Mouse (Mus musculus) limb, embryonic 14.5 days (tissue): ENCODE measurements at regions not wholly inside any gene's neighbourhood (a gene's known extent, or its start where the extent isn't known, plus 50 kb on each side); places are given as distances from the start of the nearest gene placed in this dataset.

ENCODE experiments used
- ATAC-seq: fragments of 200-750 bp; cut with Nextera tagmentation; 2 replicates; pipeline ENCODE4 v1.8.0; 2017; ENCODE audit warnings: low read depth, moderate number of reproducible peaks, moderate TSS enrichment; ENCODE audit not compliant: low FRiP score
- DNase-seq: peaks from one replicate; pipeline ENCODE4 v3.0.0-alpha.2; 2015; ENCODE audit warnings: low spot score
- H3K27ac ChIP-seq: fragments of 300-500 bp; sonication (generic); replicated peaks from 2 replicates; pipeline ENCODE4 v1.5.1; 2014; ENCODE audit warnings: low read depth, mild to moderate bottlenecking, low read length, moderate library complexity, mixed read lengths
- H3K27me3 ChIP-seq: fragments of 300-500 bp; sonication (generic); 2 replicates; pipeline ENCODE4 v1.6.1; 2014; ENCODE audit warnings: low read length, mixed read lengths; ENCODE audit not compliant: control insufficient read depth, insufficient read depth
- H3K36me3 ChIP-seq: fragments of 300-500 bp; sonication (generic); 2 replicates; pipeline ENCODE4 v1.6.1; 2014; ENCODE audit warnings: mild to moderate bottlenecking, low read length, moderate library complexity, mixed read lengths; ENCODE audit not compliant: control insufficient read depth, insufficient read depth
- H3K4me1 ChIP-seq: fragments of 300-500 bp; sonication (generic); 2 replicates; pipeline ENCODE4 v1.6.1; 2014; ENCODE audit warnings: antibody characterized with exemption, low read length, mixed read lengths; ENCODE audit not compliant: control insufficient read depth, insufficient read depth
- H3K4me2 ChIP-seq: fragments of 300-500 bp; sonication (generic); replicated peaks from 2 replicates; pipeline ENCODE4 v1.6.1; 2014; ENCODE audit warnings: low read depth, mild to moderate bottlenecking, low read length, moderate library complexity; ENCODE audit not compliant: severe bottlenecking
- H3K4me3 ChIP-seq: fragments of 300-500 bp; sonication (generic); replicated peaks from 2 replicates; pipeline ENCODE4 v1.5.1; 2014; ENCODE audit warnings: low read length
- H3K9ac ChIP-seq: fragments of 300-500 bp; sonication (generic); 2 replicates; pipeline ENCODE4 v1.6.1; 2014; ENCODE audit warnings: mild to moderate bottlenecking, low read depth, low read length, moderate library complexity; ENCODE audit not compliant: severe bottlenecking
- H3K9me3 ChIP-seq: fragments of 300-500 bp; sonication (generic); 2 replicates; pipeline ENCODE4 v1.6.1; 2016; ENCODE audit warnings: low read length; ENCODE audit not compliant: control insufficient read depth
- POLR2A ChIP-seq: fragments of 200-500 bp; IDR thresholded peaks from 2 replicates; pipeline ENCODE4 v1.8.0; 2012; ENCODE audit warnings: inconsistent platforms, mild to moderate bottlenecking, moderate library complexity, borderline replicate concordance; ENCODE audit not compliant: insufficient read depth, insufficient read length; ENCODE audit errors: extremely low read depth
- WGBS: fragments of 180-500 bp; shearing (Covaris S2); extraction: QIAGEN DNeasy Blood & Tissue Kit; methylation state at CpG from one replicate; pipeline ENCODE4 v1.1.7; 2014; 5-methylcytosine and 5-hydroxymethylcytosine counted together

GRCm38 (mm10) chr4:74466081-74466480, 223.8 kb downstream of the Kdm4c start:
- 64% methylated on average over 3 of the region's 3 CpGs for WGBS
- TF ChIP-seq POLR2A = no peak
- no peak for ATAC-seq
- no peaks in the 10 kb centered on the region; the same call in 1 of the 2 replicates for H3K4me1 ChIP-seq
- H3K27me3 ChIP-seq = no peaks in the 10 kb centered on the region
- H3K4me2 ChIP-seq = no peak overlapping the region
- no peaks in the 10 kb centered on the region for H3K9me3 ChIP-seq
- no peak overlapping the region for H3K9ac ChIP-seq
- no peaks in the 10 kb centered on the region for H3K36me3 ChIP-seq
- no peak overlapping the region for H3K4me3 ChIP-seq
- no peak for DNase-seq
- H3K27ac ChIP-seq = no peak overlapping the region

- no peak overlapping the region for H3K4me3 ChIP-seq
- H3K9ac ChIP-seq = no peak overlapping the region
- no peak overlapping the region for H3K27ac ChIP-seq
- no peaks in the 10 kb centered on the region for H3K36me3 ChIP-seq
- ATAC-seq (no peak), DNase-seq (no peak)
- H3K27me3 ChIP-seq = no peaks in the 10 kb centered on the region
- WGBS = 79% methylated on average over 5 of the region's 5 CpGs
- TF ChIP-seq POLR2A = no peak
- H3K4me1 ChIP-seq = no peaks in the 10 kb centered on the region
- H3K4me2 ChIP-seq = no peak overlapping the region
- no peaks in the 10 kb centered on the region for H3K9me3 ChIP-seq
Measured at GRCm38 (mm10) chr4:74512489-74512888, 270.2 kb downstream of the Kdm4c start.

- Histone ChIP-seq H3K4me1 (no peaks in the 10 kb centered on the region), H3K9me3 (no peaks in the 10 kb centered on the region), H3K4me3 (no peak overlapping the region), H3K27me3 (no peaks in the 10 kb centered on the region), H3K36me3 (no peaks in the 10 kb centered on the region), H3K9ac (no peak overlapping the region), H3K4me2 (no peak overlapping the region), H3K27ac (no peak overlapping the region)
- ATAC-seq (no peak), DNase-seq (no peak)
- WGBS = 88% methylated on average over 1 of the region's 1 CpGs
- TF ChIP-seq POLR2A = no peak
Measured at GRCm38 (mm10) chr4:74553888-74554287, 311.6 kb downstream of the Kdm4c start.

GRCm38 (mm10) chr4:74563565-74563964, 321.3 kb downstream of the Kdm4c start:
- H3K36me3 ChIP-seq = no peaks in the 10 kb centered on the region
- ATAC-seq (no peak), DNase-seq (peak; percentile 73)
- H3K4me1 ChIP-seq = no peaks in the 10 kb centered on the region
- WGBS = 20% methylated on average over 2 of the region's 2 CpGs
- no peak for TF ChIP-seq POLR2A
- H3K9ac ChIP-seq = no peak overlapping the region
- no peak overlapping the region for H3K4me3 ChIP-seq
- no peak overlapping the region for H3K4me2 ChIP-seq
- no peaks in the 10 kb centered on the region for H3K27me3 ChIP-seq
- H3K9me3 ChIP-seq = no peaks in the 10 kb centered on the region
- H3K27ac ChIP-seq = no peak overlapping the region

- Histone ChIP-seq H3K27ac (no peak overlapping the region), H3K36me3 (no peaks in the 10 kb centered on the region), H3K4me3 (no peak overlapping the region), H3K4me1 (no peaks in the 10 kb centered on the region), H3K9ac (no peak overlapping the region), H3K4me2 (no peak overlapping the region), H3K27me3 (no peaks in the 10 kb centered on the region), H3K9me3 (no peaks in the 10 kb centered on the region)
- whole genome bisulfite sequencing = 82% methylated on average over 1 of the region's 1 CpGs
- no peak for TF ChIP-seq POLR2A
- DNase-seq (no peak), ATAC-seq (no peak)
Measured at GRCm38 (mm10) chr4:74586400-74586799, 344.1 kb downstream of the Kdm4c start.

- DNase-seq (no peak), ATAC-seq (no peak)
- H3K4me3 ChIP-seq = no peak overlapping the region
- no peaks in the 10 kb centered on the region for H3K27me3 ChIP-seq
- H3K36me3 ChIP-seq = no peaks in the 10 kb centered on the region
- no peaks in the 10 kb centered on the region for H3K9me3 ChIP-seq
- TF ChIP-seq POLR2A = no peak
- H3K4me2 ChIP-seq = no peak overlapping the region
- no peaks in the 10 kb centered on the region for H3K4me1 ChIP-seq
- no peak overlapping the region for H3K9ac ChIP-seq
- no peak overlapping the region for H3K27ac ChIP-seq
Measured at GRCm38 (mm10) chr4:74587125-74587524, 344.8 kb downstream of the Kdm4c start.
